Mouse (Mus musculus): ENCODE data around the gene Ipo4. TPM values are rescaled to one million over a fixed set of nuclear protein-coding genes. Genes with fewer than 3 reads are reported as not detected.
A peak's percentile ranks its signal among the peaks of the same experiment; 100 is the strongest.

Gene Ipo4
- total and polyA plus RNA-seq, 2 experiments from 2014 or later, result 104 to 122 TPM

DNA sequence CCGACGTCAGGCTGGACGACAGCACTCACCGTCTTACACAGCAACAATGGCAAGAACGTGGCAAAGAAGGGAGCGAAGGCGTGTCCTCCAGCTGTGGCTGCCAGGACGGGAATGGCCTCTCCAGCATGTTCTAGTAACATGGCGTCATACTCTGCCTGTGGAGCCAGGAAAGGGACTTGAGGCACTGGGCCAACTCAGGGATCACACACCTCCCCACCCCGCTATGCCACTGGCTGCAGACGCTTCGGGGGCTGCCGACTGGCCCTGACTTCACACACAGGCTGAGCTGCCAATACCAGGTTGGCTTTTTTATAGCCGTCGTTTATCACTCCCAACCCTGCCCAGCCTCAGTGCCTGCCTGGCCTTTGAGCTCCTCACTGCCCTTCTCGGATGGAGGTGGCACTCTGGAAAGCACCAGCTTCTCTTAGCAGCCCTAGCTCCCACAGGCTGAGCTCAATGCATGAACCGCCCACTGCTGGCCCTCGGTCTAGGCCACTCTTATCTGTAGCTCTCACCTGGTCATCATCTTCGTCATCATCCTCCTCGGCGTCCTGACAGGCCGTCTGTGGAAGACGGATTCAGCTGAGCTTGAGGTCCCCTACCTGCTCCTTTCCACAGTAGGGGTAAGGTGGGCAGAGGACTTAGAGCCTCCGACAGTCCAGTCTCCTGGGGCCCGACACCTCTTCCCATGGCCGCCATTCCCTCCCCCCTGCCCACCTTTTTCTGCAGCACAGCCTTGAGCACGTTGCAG lies 7.5 kb downstream of the Ipo4 start:
- Histone ChIP-seq H3K9ac (replicated peaks; ENCODE audit: low read length, poor library complexity, severe bottlenecking) (no peak overlapping the region), H3K36me3 (ENCODE audit: insufficient read depth, low read length) (peaks cover 84% of the 10 kb centered on the region), H3K4me2 (ENCODE audit: low read depth, low read length, poor library complexity, severe bottlenecking) (no peak overlapping the region), H3K4me3 (ENCODE audit: low read depth, low read length) (no peak overlapping the region), H3K27me3 (ENCODE audit: insufficient read depth, low read length) (no peaks in the 10 kb centered on the region), H3K4me1 (ENCODE audit: insufficient read depth, low read length) (no peaks in the 10 kb centered on the region), H3K27ac (ENCODE audit: low read depth, low read length) (no peak overlapping the region), H3K9me3 (ENCODE audit: low read length) (no peaks in the 10 kb centered on the region)
- no peak for ATAC-seq (ENCODE audit: low FRiP score)
- no peak for DNase-seq (ENCODE audit: low spot score)
- no peak for TF ChIP-seq CTCF (IDR thresholded peaks at IDR 0.05)
- 94% methylated on average over 27 of the region's 27 CpGs for WGBS

DNA sequence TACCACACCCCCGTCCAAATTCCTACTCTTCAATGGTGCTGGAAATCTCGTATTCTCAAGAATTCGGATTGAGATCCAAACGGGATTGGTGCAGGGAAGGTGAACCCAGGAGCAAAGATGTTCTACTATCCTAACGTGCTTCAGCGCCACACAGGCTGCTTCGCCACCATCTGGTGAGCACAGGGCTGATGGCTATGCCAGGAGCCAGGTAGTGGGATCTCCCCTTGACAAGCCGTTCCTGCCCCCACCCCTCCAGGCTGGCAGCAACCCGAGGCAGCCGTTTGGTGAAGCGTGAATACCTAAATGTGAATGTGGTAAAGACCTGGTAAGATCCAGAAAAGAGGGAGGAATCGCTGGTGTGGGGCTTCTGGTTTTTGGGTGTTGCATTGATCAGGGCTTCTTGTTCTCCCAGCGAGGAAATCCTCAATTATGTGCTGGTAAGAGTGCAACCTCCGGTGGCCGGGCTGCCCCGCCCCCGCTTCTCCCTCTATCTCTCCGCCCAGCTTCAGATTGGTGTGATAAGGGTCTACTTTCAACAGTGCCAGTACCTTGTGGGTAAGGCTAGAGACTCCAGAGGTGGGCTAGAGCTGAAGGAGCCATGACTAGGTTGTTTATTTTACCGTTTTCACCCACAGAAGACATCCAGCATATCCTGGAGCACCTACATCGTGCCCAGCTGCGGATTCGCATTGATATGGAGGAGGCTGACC lies 17.1 kb downstream of the Ipo4 start:
- WGBS, result 54% methylated on average over 22 of the region's 22 CpGs
- ATAC-seq (ENCODE audit: low FRiP score) (peak; percentile 50; the same call in 1 of the 2 replicates), DNase-seq (ENCODE audit: low spot score) (peak; percentile 22)
- Histone ChIP-seq H3K4me3 (ENCODE audit: low read depth, low read length) (peak overlapping the region; percentile 19; the same call in 1 of the 2 replicates), H3K27me3 (ENCODE audit: insufficient read depth, low read length) (no peaks in the 10 kb centered on the region), H3K9ac (replicated peaks; ENCODE audit: low read length, poor library complexity, severe bottlenecking) (no peak overlapping the region), H3K27ac (ENCODE audit: low read depth, low read length) (no peak overlapping the region), H3K4me2 (ENCODE audit: low read depth, low read length, poor library complexity, severe bottlenecking) (peak overlapping the region; percentile 21; the same call in 1 of the 2 replicates), H3K9me3 (ENCODE audit: low read length) (no peaks in the 10 kb centered on the region), H3K36me3 (ENCODE audit: insufficient read depth, low read length) (no peaks in the 10 kb centered on the region), H3K4me1 (ENCODE audit: insufficient read depth, low read length) (no peaks in the 10 kb centered on the region)
- no peak for TF ChIP-seq CTCF (IDR thresholded peaks at IDR 0.05)

DNA sequence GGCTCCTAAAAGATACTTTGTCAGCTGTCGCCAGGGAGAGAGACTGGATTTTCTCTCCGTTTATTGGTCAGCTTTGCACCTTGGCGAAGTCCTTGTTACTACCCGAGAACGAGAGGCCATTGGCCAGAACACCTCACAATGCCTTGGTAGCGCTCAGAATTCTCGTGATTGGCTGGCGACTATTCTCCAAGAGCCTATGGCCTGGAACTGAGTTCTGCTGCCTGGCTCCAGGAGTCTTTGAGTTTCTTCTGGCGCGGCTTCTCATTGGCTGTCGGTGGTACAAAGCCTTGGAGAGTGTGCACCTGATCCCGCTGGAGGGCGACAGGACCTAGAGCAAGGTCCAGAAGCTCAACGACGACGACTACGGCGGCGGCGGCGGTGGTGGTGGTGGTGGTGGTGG lies 17.9 kb downstream of the Ipo4 start, which contains the start of gene Rec8:
Rec8 (plus strand) TSS at position 216 of the 400 bp plus-strand sequence.
- ATAC-seq (ENCODE audit: low FRiP score) (peak; percentile 73; the same call in 1 of the 2 replicates), DNase-seq (ENCODE audit: low spot score) (peak; percentile 83)
- Histone ChIP-seq H3K4me2 (ENCODE audit: low read depth, low read length, poor library complexity, severe bottlenecking) (peak within 1 kb of the TSS; percentile 21; the same call in 1 of the 2 replicates), H3K9ac (replicated peaks; ENCODE audit: low read length, poor library complexity, severe bottlenecking) (no peak within 1 kb of the TSS), H3K4me3 (ENCODE audit: low read depth, low read length) (peak within 1 kb of the TSS; percentile 19; the same call in 1 of the 2 replicates), H3K36me3 (ENCODE audit: insufficient read depth, low read length) (no peaks in the 10 kb centered on the region), H3K27ac (ENCODE audit: low read depth, low read length) (no peak within 1 kb of the TSS), H3K4me1 (ENCODE audit: insufficient read depth, low read length) (no peaks in the 10 kb centered on the region), H3K27me3 (ENCODE audit: insufficient read depth, low read length) (no peaks in the 10 kb centered on the region), H3K9me3 (ENCODE audit: low read length) (no peaks in the 10 kb centered on the region)
- 23% methylated on average over 21 of the region's 21 CpGs for WGBS
- no peak for TF ChIP-seq CTCF (IDR thresholded peaks at IDR 0.05)

DNA sequence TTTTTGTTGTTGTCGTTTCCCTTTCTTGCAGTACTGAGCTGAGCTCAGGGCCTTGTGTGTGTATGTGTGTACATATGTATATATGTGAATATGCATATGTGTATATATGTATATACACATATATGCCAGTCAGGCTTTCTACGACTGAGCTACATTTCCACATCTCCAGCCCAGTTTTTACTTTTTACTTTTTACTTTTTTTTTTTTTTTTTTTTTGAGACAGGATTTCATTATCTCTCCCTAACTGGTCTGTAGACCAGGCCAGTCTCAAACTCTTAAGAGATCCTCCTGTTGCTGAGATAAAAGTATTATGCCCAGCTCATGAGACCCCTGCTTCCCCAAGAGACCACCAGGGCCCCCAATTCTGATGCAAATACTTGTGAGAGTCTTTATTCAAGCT lies 18.9 kb downstream of the Ipo4 start:
- no peak overlapping the region for H3K9ac ChIP-seq (replicated peaks; ENCODE audit: low read length, poor library complexity, severe bottlenecking)
- no peak overlapping the region for H3K27ac ChIP-seq (ENCODE audit: low read depth, low read length)
- H3K36me3 ChIP-seq (ENCODE audit: insufficient read depth, low read length), result no peaks in the 10 kb centered on the region
- no peaks in the 10 kb centered on the region for H3K9me3 ChIP-seq (ENCODE audit: low read length)
- no peak overlapping the region for H3K4me3 ChIP-seq (ENCODE audit: low read depth, low read length)
- no peak overlapping the region for H3K4me2 ChIP-seq (ENCODE audit: low read depth, low read length, poor library complexity, severe bottlenecking)
- no peak for TF ChIP-seq CTCF (IDR thresholded peaks at IDR 0.05)
- DNase-seq (ENCODE audit: low spot score), result no peak
- 80% methylated on average over 2 of the region's 2 CpGs for WGBS
- ATAC-seq (ENCODE audit: low FRiP score), result no peak
- no peaks in the 10 kb centered on the region for H3K27me3 ChIP-seq (ENCODE audit: insufficient read depth, low read length)
- no peaks in the 10 kb centered on the region for H3K4me1 ChIP-seq (ENCODE audit: insufficient read depth, low read length)

DNA sequence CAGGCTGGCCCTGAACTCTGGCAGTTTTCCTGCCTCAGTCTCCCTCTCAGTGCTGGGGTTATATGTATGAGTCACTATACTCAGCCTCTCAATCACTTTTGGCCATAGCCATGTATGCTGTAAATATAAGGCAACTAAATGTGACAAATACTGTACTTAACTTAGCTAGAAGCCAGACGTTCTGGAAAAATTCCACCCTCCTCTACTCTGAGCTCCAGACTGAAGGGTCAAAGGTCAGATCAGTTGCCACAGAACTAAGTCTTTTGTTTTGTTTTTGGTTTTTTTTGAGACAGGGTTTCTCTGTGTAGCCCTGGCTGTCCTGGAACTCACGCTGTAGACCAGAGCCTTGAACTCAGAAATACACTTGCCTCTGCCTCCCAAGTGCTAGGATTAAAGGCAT lies 19.9 kb downstream of the Ipo4 start:
- ATAC-seq (ENCODE audit: low FRiP score), result no peak
- H3K27me3 ChIP-seq (ENCODE audit: insufficient read depth, low read length), result no peaks in the 10 kb centered on the region
- no peak overlapping the region for H3K4me2 ChIP-seq (ENCODE audit: low read depth, low read length, poor library complexity, severe bottlenecking)
- no peaks in the 10 kb centered on the region for H3K4me1 ChIP-seq (ENCODE audit: insufficient read depth, low read length)
- DNase-seq (ENCODE audit: low spot score), result no peak
- no peak for TF ChIP-seq CTCF (IDR thresholded peaks at IDR 0.05)
- H3K36me3 ChIP-seq (ENCODE audit: insufficient read depth, low read length), result no peaks in the 10 kb centered on the region
- 44% methylated on average over 2 of the region's 2 CpGs for WGBS
- H3K9ac ChIP-seq (replicated peaks; ENCODE audit: low read length, poor library complexity, severe bottlenecking), result no peak overlapping the region
- H3K27ac ChIP-seq (ENCODE audit: low read depth, low read length), result no peak overlapping the region
- H3K9me3 ChIP-seq (ENCODE audit: low read length), result no peaks in the 10 kb centered on the region
- H3K4me3 ChIP-seq (ENCODE audit: low read depth, low read length), result no peak overlapping the region
